Mouse (Mus musculus): ENCODE data around the gene Srp9.
A peak's percentile ranks its signal among the peaks of the same experiment; 100 is the strongest.

Srp9 gene

GRCm38 (mm10) chr1:182105023-182105422 lies 19.5 kb upstream of the Srp9 start:
- no peak for DNase-seq (ENCODE audit: low read depth, low spot score)

DNA sequence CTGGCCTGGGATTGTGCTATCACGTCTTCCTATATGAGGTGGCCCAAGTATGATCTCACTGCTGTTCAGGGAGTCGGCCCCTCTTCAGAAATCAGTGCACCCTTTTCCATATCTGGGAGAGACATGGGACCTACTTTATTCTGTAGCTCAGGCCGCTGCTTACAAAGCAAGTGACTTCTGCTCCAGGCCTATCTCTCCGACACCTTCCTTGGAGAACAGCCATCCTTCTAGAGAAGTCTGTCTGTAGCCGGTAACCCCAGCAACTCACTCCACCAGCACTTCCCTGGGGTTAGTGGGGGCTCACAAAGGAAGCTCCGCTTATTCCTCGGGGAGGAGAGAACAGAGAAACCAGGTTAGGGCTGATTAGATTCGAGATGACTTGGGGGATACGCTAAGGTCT lies 17.3 kb upstream of the Srp9 start:
- no peak for DNase-seq (ENCODE audit: low read depth, low spot score)

GRCm38 (mm10) chr1:182108397-182109099 lies 16.0 kb upstream of the Srp9 start:
- DNase-seq (ENCODE audit: low read depth, low spot score), result no peak

- DNase-seq (ENCODE audit: low read depth, low spot score), result no peak
These were observed 14.4 kb upstream of the Srp9 start for GRCm38 (mm10) chr1:182110185-182110584.

DNA sequence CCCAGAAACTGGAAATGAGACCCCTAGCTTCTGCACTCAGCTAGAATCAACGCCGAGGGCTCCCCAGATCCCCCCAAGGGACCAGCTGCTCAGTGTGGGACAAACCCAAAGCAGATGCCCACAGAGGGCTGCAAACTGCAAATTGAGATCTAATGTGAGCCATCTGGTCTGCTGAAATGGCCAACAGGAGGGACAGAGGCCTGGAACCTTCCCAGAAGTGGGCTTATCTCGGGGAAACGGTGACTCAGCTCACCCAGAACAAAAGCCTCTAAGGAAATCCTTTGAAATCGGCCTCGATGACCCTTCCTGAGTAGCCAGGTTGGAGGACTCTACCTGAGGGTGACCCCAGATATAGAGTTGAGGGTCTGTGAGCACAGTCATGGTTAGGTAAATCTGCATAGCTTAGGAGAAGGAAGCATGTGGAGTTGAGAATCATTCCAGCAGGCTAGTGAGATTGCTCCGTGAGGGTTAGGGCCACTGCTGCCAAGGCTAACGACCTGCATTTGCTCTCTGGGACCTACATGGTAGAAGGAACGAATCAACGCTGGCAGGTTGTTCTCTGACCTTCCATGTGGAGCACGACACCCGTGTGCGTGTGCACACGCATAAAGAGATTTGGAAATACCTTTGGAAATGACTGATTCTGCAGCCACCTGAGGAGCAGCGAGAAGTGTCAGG lies 13.7 kb upstream of the Srp9 start:
- DNase-seq (ENCODE audit: low read depth, low spot score), result no peak

DNA sequence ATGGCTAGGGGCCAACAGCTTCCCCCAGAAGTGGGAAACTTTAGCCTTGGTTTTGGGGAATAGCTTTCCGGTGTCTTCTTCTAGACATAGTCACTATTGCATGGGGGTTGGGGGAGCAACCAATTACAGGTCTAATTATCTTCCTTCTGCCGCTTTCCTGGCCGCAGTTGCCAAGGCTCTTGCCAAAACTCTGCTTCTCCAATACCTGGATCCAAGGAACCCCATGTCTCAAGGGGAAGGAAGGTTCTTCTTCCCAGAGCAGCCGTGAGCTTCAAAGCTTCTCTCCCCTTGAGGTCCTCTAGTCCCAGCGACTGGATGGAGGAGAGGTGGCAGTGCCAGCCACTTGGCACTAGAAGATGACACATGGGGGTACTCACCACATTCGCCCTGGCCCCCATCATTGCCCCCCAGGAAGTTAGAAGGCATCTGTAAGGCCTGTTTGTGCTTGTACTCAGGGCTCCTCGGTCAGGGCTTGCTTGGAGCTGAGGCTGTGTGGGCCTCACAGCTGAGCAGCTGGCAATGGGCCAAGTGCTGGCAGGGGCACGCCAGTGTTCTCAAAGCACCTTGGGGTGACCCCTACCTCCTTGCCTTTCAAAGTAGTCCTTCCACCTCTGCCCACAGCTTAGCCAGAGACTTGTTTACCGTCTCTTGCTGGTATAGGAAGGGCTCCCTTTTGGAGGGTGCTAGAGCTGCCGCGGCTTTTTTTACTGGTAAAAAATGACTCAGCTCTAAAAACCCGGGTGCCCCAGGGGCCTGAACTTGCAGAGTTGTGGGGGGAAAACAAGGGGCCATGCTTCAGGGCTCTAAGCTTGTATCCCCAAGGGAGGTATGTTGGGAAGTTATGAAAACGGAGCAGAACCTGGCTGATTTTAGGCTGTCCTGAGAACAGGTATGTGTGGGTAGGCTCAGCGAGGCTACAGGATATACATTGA lies 12.9 kb upstream of the Srp9 start:
- no peak for DNase-seq (ENCODE audit: low read depth, low spot score)

- DNase-seq (ENCODE audit: low read depth, low spot score), result no peak
These were observed 12.2 kb upstream of the Srp9 start for GRCm38 (mm10) chr1:182112385-182112784.

- DNase-seq (ENCODE audit: low read depth, low spot score), result no peak
These were observed 11.4 kb upstream of the Srp9 start for GRCm38 (mm10) chr1:182113131-182113530.

GRCm38 (mm10) chr1:182113587-182114500 lies 10.7 kb upstream of the Srp9 start:
- DNase-seq (ENCODE audit: low read depth, low spot score), result no peak

GRCm38 (mm10) chr1:182115197-182115596 lies 9.3 kb upstream of the Srp9 start:
- DNase-seq (ENCODE audit: low read depth, low spot score), result no peak

- DNase-seq (ENCODE audit: low read depth, low spot score), result no peak
These were observed 8.7 kb upstream of the Srp9 start for GRCm38 (mm10) chr1:182115651-182116408.

- no peak for DNase-seq (ENCODE audit: low read depth, low spot score)
These were observed 2.1 kb upstream of the Srp9 start for GRCm38 (mm10) chr1:182122413-182122812.

DNA sequence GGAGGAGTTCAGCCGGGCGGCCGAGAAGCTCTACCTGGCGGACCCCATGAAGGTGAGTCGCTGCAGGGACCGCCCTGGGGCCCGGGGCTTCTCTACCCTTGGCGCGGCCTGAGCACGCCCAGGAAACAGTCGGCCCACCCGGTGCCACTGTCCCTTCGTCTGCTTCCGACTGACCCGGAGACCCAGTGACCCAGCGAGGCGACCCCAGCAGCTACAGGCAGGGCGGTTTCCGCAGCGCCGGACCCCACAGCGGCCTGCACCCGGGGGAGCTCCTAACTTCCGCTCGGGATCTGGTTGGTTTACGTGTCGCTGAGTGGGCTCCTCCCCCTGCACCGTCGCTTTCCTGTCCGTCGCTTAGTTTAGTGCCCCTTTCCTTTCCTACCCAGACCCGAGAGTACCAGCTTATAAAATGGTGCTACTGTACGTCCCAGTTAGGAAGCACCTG lies 409 bp downstream of the Srp9 start:
- DNase-seq (ENCODE audit: low read depth, low spot score), result peak; percentile 53

DNA sequence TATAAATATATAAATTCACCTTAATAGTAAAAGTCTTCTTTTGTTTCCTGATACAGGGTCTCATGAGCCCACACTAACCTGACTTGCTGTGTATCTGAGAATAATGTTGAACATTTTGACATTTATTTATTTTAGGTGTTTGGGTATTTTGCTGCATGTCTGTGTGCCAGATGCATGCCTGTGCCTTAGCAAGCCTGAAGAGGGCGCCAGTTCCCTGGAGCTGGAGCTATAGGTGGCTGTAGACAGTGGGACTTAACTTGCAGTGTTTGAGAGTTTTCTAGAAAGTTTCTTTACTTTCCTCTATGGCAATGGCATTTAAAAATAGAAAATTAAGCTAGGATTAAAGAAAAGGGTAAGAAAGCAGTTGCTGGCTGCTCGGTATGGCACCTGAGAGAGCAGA lies 6.3 kb downstream of the Srp9 start:
- no peak for DNase-seq (ENCODE audit: low read depth, low spot score)

GRCm38 (mm10) chr1:182137204-182138125 lies 12.9 kb downstream of the Srp9 start:
- DNase-seq (ENCODE audit: low read depth, low spot score), result no peak

- no peak for DNase-seq (ENCODE audit: low read depth, low spot score)
These were observed 13.6 kb downstream of the Srp9 start for GRCm38 (mm10) chr1:182138172-182138571.

DNA sequence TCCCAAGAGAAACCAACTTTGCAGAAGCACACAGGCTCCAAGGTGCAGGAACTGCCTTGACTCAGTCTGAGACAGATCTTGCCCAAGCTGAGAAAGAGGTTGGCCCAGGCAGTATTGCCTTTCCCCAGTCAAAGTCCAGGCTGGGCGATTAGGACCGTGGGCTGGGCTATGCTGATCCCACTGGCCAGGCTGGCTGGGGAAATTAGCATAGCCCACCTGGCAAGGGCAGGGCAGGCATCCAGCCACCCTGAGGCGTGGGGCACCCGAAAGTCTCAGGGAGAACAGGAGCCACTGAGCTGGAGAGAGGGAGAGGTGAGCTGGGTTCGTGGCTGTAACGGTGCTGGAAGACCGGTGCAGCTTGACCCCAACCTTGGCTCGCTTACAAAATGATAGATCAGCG lies 15.4 kb downstream of the Srp9 start:
- no peak for DNase-seq (ENCODE audit: low read depth, low spot score)

GRCm38 (mm10) chr1:182140370-182140769 lies 15.8 kb downstream of the Srp9 start:
- peak; percentile 50 for DNase-seq (ENCODE audit: low read depth, low spot score)

GRCm38 (mm10) chr1:182142725-182143124 lies 18.2 kb downstream of the Srp9 start:
- no peak for DNase-seq (ENCODE audit: low read depth, low spot score)
